Mouse (Mus musculus) liver, embryonic 14.5 days (tissue): ENCODE data around the gene Il19. TPM values are rescaled to one million over a fixed set of nuclear protein-coding genes. Genes with fewer than 3 reads are reported as not detected.
A peak's percentile ranks its signal among the peaks of the same experiment; 100 is the strongest.

ENCODE experiments used
- ATAC-seq: fragments of 200-750 bp; cut with Nextera tagmentation; 2 replicates; pipeline ENCODE4 v1.8.0; 2017; ENCODE audit warnings: moderate number of reproducible peaks, mild to moderate bottlenecking, moderate library complexity; ENCODE audit not compliant: insufficient read depth
- DNase-seq, 3 experiments: peaks; one replicate each; pipeline ENCODE4 v3.0.0-alpha.2; 2012 to 2013; ENCODE audit warnings: low read depth in 3 of 3, low spot score in 3 of 3
- H3K27ac ChIP-seq: fragments of 300-500 bp; sonication (generic); 2 replicates; pipeline ENCODE4 v1.5.1; 2014; ENCODE audit warnings: moderate library complexity, mild to moderate bottlenecking, control low read depth, inconsistent platforms
- H3K27me3 ChIP-seq: fragments of 300-500 bp; sonication (generic); 2 replicates; pipeline ENCODE4 v1.6.1; 2014; ENCODE audit warnings: mild to moderate bottlenecking, low read length, moderate library complexity; ENCODE audit not compliant: control insufficient read depth, insufficient read depth
- H3K36me3 ChIP-seq: fragments of 300-500 bp; sonication (generic); replicated peaks from 2 replicates; pipeline ENCODE4 v1.6.1; 2014; ENCODE audit warnings: low read depth; ENCODE audit not compliant: control insufficient read depth, insufficient read depth
- H3K4me1 ChIP-seq, 2 experiments: fragments of 200-500 bp in 1 of 2; fragments of 300-500 bp in 1 of 2; sonication (generic) in 1 of 2; replicated peaks; 2 replicates each; pipeline ENCODE4 v1.6.1; 2012 to 2014; ENCODE audit warnings: antibody characterized with exemption in 1 of 2, inconsistent platforms in 1 of 2, low read length in 1 of 2; ENCODE audit not compliant: control insufficient read depth in 2 of 2, insufficient read depth in 2 of 2
- H3K4me2 ChIP-seq: fragments of 300-500 bp; sonication (generic); 2 replicates; pipeline ENCODE4 v1.6.1; 2014; ENCODE audit warnings: low read depth, mild to moderate bottlenecking, control low read depth, moderate library complexity
- H3K4me3 ChIP-seq, 2 experiments: fragments of 200-500 bp in 1 of 2; fragments of 300-500 bp in 1 of 2; sonication (generic) in 1 of 2; 2 replicates each; pipeline ENCODE4 v1.5.1; 2012 to 2014; ENCODE audit warnings: low read depth in 2 of 2, low read length in 2 of 2, mild to moderate bottlenecking in 2 of 2, control low read depth in 1 of 2, inconsistent platforms in 1 of 2, moderate library complexity in 1 of 2; ENCODE audit not compliant: insufficient read depth in 1 of 2
- H3K9ac ChIP-seq: fragments of 300-500 bp; sonication (generic); replicated peaks from 2 replicates; pipeline ENCODE4 v1.6.1; 2014; ENCODE audit warnings: mild to moderate bottlenecking, control low read depth, moderate library complexity
- H3K9me3 ChIP-seq: fragments of 300-500 bp; sonication (generic); 2 replicates; pipeline ENCODE4 v1.6.1; 2016; ENCODE audit warnings: low read length, mixed read lengths; ENCODE audit not compliant: control insufficient read depth
- CTCF ChIP-seq: IDR thresholded peaks from 2 replicates; pipeline ENCODE4 v1.5.1; 2016; ENCODE audit warnings: antibody characterized with exemption, low read depth, control low read depth
- EP300 ChIP-seq: IDR thresholded peaks from 2 replicates; pipeline ENCODE4 v1.6.1; 2016; ENCODE audit warnings: antibody characterized with exemption, low read depth
- WGBS: fragments of 180-500 bp; shearing (Covaris S2); extraction: QIAGEN DNeasy Blood & Tissue Kit; methylation state at CpG from one replicate; pipeline ENCODE4 v1.1.7; 2014; ENCODE audit not compliant: insufficient replicate concordance; 5-methylcytosine and 5-hydroxymethylcytosine counted together
- polyA plus RNA-seq, 2 experiments: library from polyadenylated mRNA; depleted of rRNA in 1 of 2; stranded (reverse) in 1 of 2; unstranded in 1 of 2; fragments of >200 nt; fragmentation: Nextera tagmentation in 1 of 2; extraction: Ambion mirVana in 1 of 2; gene quantifications; 2 replicates each; pipeline versions ENCODE4 v1.2.1 to v1.2.3; 2012 to 2014

The Il19 gene
- polyA plus RNA-seq, 2 experiments: not detected

GRCm38 (mm10) chr1:130937170-130937569 is 2.7 kb downstream of the Il19 start:
- H3K4me3 ChIP-seq: no peak overlapping the region
- H3K9ac ChIP-seq: no peak overlapping the region
- no peak for ATAC-seq
- H3K27ac ChIP-seq: no peak overlapping the region
- no peaks in the 10 kb centered on the region for H3K4me1 ChIP-seq
- 86% methylated on average over 4 of the region's 4 CpGs for WGBS
- H3K27me3 ChIP-seq: no peaks in the 10 kb centered on the region
- TF ChIP-seq EP300 (no peak), CTCF (no peak)
- DNase-seq: no peak
- H3K9me3 ChIP-seq: no peaks in the 10 kb centered on the region
- H3K36me3 ChIP-seq: no peaks in the 10 kb centered on the region
- no peak overlapping the region for H3K4me2 ChIP-seq

- TF ChIP-seq EP300 (no peak), CTCF (no peak)
- no peaks in the 10 kb centered on the region for H3K4me1 ChIP-seq
- no peak overlapping the region for H3K9ac ChIP-seq
- WGBS: 63% methylated on average over 6 of the region's 6 CpGs
- ATAC-seq (no peak), DNase-seq (no peak)
- H3K4me2 ChIP-seq: no peak overlapping the region
- no peaks in the 10 kb centered on the region for H3K27me3 ChIP-seq
- H3K9me3 ChIP-seq: no peaks in the 10 kb centered on the region
- H3K36me3 ChIP-seq: no peaks in the 10 kb centered on the region
- H3K4me3 ChIP-seq: no peak overlapping the region
- H3K27ac ChIP-seq: no peak overlapping the region
Observed at GRCm38 (mm10) chr1:130936351-130936750, 3.6 kb downstream of the Il19 start.

GRCm38 (mm10) chr1:130926484-130926883 is 13.4 kb downstream of the Il19 start:
- ATAC-seq (no peak), DNase-seq (no peak)
- no peak for TF ChIP-seq EP300
- TF ChIP-seq CTCF: peak; percentile 34
- H3K4me2 ChIP-seq: no peak overlapping the region
- H3K36me3 ChIP-seq: no peaks in the 10 kb centered on the region
- no peaks in the 10 kb centered on the region for H3K27me3 ChIP-seq
- no peak overlapping the region for H3K27ac ChIP-seq
- H3K9me3 ChIP-seq: no peaks in the 10 kb centered on the region
- no peaks in the 10 kb centered on the region for H3K4me1 ChIP-seq
- H3K4me3 ChIP-seq: no peak overlapping the region
- H3K9ac ChIP-seq: no peak overlapping the region

GRCm38 (mm10) chr1:130918323-130918980 is 21.5 kb downstream of the Il19 start:
- Histone ChIP-seq H3K4me3 (no peak overlapping the region), H3K4me1 (no peaks in the 10 kb centered on the region), H3K36me3 (no peaks in the 10 kb centered on the region), H3K9me3 (no peaks in the 10 kb centered on the region), H3K27ac (no peak overlapping the region), H3K9ac (no peak overlapping the region), H3K27me3 (no peaks in the 10 kb centered on the region), H3K4me2 (no peak overlapping the region)
- no peak for DNase-seq
- TF ChIP-seq EP300: no peak
- no peak for TF ChIP-seq CTCF
- no peak for ATAC-seq
- 15% methylated on average over 1 of the region's 1 CpGs for WGBS

- no peak within 1 kb of the TSS for H3K27ac ChIP-seq
- H3K9ac ChIP-seq: no peak within 1 kb of the TSS
- H3K4me1 ChIP-seq: no peaks in the 10 kb centered on the region
- DNase-seq: no peak
- H3K9me3 ChIP-seq: no peaks in the 10 kb centered on the region
- no peaks in the 10 kb centered on the region for H3K27me3 ChIP-seq
- no peaks in the 10 kb centered on the region for H3K36me3 ChIP-seq
- no peak for ATAC-seq
- H3K4me2 ChIP-seq: no peak within 1 kb of the TSS
- TF ChIP-seq CTCF: no peak
- no peak for TF ChIP-seq EP300
- no peak within 1 kb of the TSS for H3K4me3 ChIP-seq
- 67% methylated on average over 12 of the region's 12 CpGs for WGBS
Observed at GRCm38 (mm10) chr1:130911401-130912010, 28.4 kb downstream of the Il19 start, which contains the start of gene Il20. Gene Il20 (minus strand): TSS chr1:130911451.
